Mouse (Mus musculus) midbrain, embryonic 14.5 days (tissue): ENCODE data around the gene Ric8a. TPM values are rescaled to one million over a fixed set of nuclear protein-coding genes. Genes with fewer than 3 reads are reported as not detected.
"Not testable (repeated sequence)": the region's sequence is repeated elsewhere in the genome, so short reads cannot be mapped to it uniquely, and the experiment has no call there.

Source experiments
- ATAC-seq: fragments of 200-750 bp; cut with Nextera tagmentation; 2 replicates; pipeline ENCODE4 v1.8.0; 2017; ENCODE audit warnings: moderate number of reproducible peaks, moderate library complexity; ENCODE audit not compliant: low FRiP score, low TSS enrichment
- DNase-seq: peaks from one replicate; pipeline ENCODE4 v3.0.0-alpha.2; 2015
- H3K27ac ChIP-seq: fragments of 300-500 bp; sonication (generic); replicated peaks from 2 replicates; pipeline ENCODE4 v1.5.1; 2014; ENCODE audit warnings: mild to moderate bottlenecking, low read depth, low read length, moderate library complexity
- H3K27me3 ChIP-seq: fragments of 300-500 bp; sonication (generic); 2 replicates; pipeline ENCODE4 v1.6.1; 2014; ENCODE audit warnings: low read length, control low read depth, mixed read lengths; ENCODE audit not compliant: control insufficient read depth, insufficient read depth
- H3K36me3 ChIP-seq: fragments of 300-500 bp; sonication (generic); 2 replicates; pipeline ENCODE4 v1.6.1; 2014; ENCODE audit warnings: low read length, control low read depth; ENCODE audit not compliant: control insufficient read depth, insufficient read depth
- H3K4me1 ChIP-seq: fragments of 300-500 bp; sonication (generic); 2 replicates; pipeline ENCODE4 v1.6.1; 2014; ENCODE audit warnings: mild to moderate bottlenecking, antibody characterized with exemption, low read length, control low read depth; ENCODE audit not compliant: control insufficient read depth, insufficient read depth
- H3K4me2 ChIP-seq: fragments of 300-500 bp; sonication (generic); 2 replicates; pipeline ENCODE4 v1.6.1; 2014; ENCODE audit warnings: mild to moderate bottlenecking, low read length, moderate library complexity
- H3K4me3 ChIP-seq: fragments of 300-500 bp; sonication (generic); replicated peaks from 2 replicates; pipeline ENCODE4 v1.5.1; 2014; ENCODE audit warnings: low read depth, low read length
- H3K9ac ChIP-seq: fragments of 300-500 bp; sonication (generic); replicated peaks from 2 replicates; pipeline ENCODE4 v1.6.1; 2014; ENCODE audit warnings: mild to moderate bottlenecking, low read length, moderate library complexity
- H3K9me3 ChIP-seq: fragments of 300-500 bp; sonication (generic); 2 replicates; pipeline ENCODE4 v1.6.1; 2016; ENCODE audit warnings: low read length, control low read depth, mixed read lengths; ENCODE audit not compliant: control insufficient read depth
- WGBS: fragments of 180-500 bp; shearing (Covaris S2); extraction: QIAGEN DNeasy Blood & Tissue Kit; methylation state at CpG from one replicate; pipeline ENCODE4 v1.1.7; 2014; 5-methylcytosine and 5-hydroxymethylcytosine counted together
- polyA plus RNA-seq: library from polyadenylated mRNA; unstranded; fragments of >200 nt; fragmentation: Nextera tagmentation; extraction: Ambion mirVana; gene quantifications from 2 replicates; pipeline ENCODE4 v1.2.1, GENCODE M21; 2014

Gene Ric8a
- polyA plus RNA-seq, 1 experiment from 2014 or later = 99.6 TPM

DNA sequence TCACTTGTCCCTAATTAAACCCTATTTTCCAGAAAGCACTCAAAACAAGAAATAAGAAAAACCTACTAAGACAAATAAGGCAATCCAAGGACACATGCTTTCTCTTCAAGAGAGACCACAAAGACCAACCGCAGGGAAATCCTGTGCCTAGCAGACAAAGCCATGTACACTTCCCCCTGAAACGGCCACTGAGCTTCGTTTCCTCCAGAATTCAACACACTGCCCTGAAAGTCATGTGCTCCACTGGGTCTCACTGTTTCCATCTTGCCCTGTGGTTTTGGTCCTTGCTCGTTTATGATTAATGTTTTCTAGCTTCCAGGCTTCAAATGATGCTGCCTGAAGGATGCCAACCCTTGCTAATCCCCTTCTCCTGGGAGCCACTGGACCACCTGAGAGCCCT lies 17.5 kb downstream of the Ric8a start:
- WGBS = 93% methylated on average over 4 of the region's 4 CpGs

GRCm38 (mm10) chr7:140877364-140877763 lies 20.6 kb downstream of the Ric8a start:
- no peak overlapping the region for H3K27ac ChIP-seq
- H3K36me3 ChIP-seq = peaks cover 37% of the 10 kb centered on the region
- no peak for DNase-seq
- H3K9ac ChIP-seq = no peak overlapping the region
- H3K4me3 ChIP-seq = no peak overlapping the region
- H3K4me2 ChIP-seq = no peak overlapping the region
- H3K9me3 ChIP-seq = no peaks in the 10 kb centered on the region
- ATAC-seq = no peak
- H3K4me1 ChIP-seq = peaks cover 8% of the 10 kb centered on the region
- 91% methylated on average over 6 of the region's 6 CpGs for WGBS
- H3K27me3 ChIP-seq = no peaks in the 10 kb centered on the region

More for the DNA sequence above, 17.5 kb downstream of the Ric8a start:
- DNase-seq = no peak
- Histone ChIP-seq H3K36me3 (peaks cover 49% of the 10 kb centered on the region), H3K4me1 (no peaks in the 10 kb centered on the region), H3K9ac (no peak overlapping the region), H3K27me3 (no peaks in the 10 kb centered on the region), H3K9me3 (no peaks in the 10 kb centered on the region), H3K27ac (no peak overlapping the region), H3K4me2 (no peak overlapping the region), H3K4me3 (no peak overlapping the region)
- no peak for ATAC-seq

GRCm38 (mm10) chr7:140879355-140879754 lies 22.6 kb downstream of the Ric8a start:
- DNase-seq = no peak
- peaks cover 14% of the 10 kb centered on the region for H3K4me1 ChIP-seq
- no peak for ATAC-seq
- WGBS = 90% methylated on average over 7 of the region's 7 CpGs
- no peak overlapping the region for H3K4me2 ChIP-seq
- H3K27me3 ChIP-seq = no peaks in the 10 kb centered on the region
- peaks cover 30% of the 10 kb centered on the region for H3K36me3 ChIP-seq
- no peak overlapping the region for H3K27ac ChIP-seq
- H3K9ac ChIP-seq = no peak overlapping the region
- H3K4me3 ChIP-seq = no peak overlapping the region
- no peaks in the 10 kb centered on the region for H3K9me3 ChIP-seq

DNA sequence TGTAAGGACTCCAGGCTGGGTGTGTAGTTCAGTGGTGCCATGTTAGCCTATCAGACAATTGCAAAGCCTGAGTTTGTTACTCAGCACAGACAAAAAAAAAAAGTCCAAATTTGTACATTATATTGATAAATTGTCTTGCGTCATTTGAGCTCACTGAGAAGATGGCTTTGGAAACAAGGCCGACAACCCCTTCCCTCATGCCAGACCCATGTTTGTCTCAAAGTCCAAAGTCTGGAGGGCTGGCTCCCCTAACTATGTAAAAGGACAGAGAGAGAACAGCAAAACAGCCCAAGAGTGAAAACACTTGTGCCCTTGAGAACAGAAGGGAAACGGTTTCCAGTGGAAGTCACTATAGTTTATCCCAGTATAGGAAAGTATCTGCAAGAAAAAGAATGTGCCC lies 23.7 kb downstream of the Ric8a start:
- no peak overlapping the region for H3K27ac ChIP-seq
- H3K4me1 ChIP-seq = peaks cover 14% of the 10 kb centered on the region
- DNase-seq = no peak
- H3K9me3 ChIP-seq = no peaks in the 10 kb centered on the region
- ATAC-seq = no peak
- WGBS = 90% methylated on average over 3 of the region's 3 CpGs
- H3K4me3 ChIP-seq = peak overlapping the region; percentile 81; the same call in 1 of the 2 replicates
- H3K36me3 ChIP-seq = peaks cover 27% of the 10 kb centered on the region
- no peaks in the 10 kb centered on the region for H3K27me3 ChIP-seq
- no peak overlapping the region for H3K9ac ChIP-seq
- 0 out of 2 replicates have a peak overlapping the region, but pooled peaks have one; percentile 10 for H3K4me2 ChIP-seq

DNA sequence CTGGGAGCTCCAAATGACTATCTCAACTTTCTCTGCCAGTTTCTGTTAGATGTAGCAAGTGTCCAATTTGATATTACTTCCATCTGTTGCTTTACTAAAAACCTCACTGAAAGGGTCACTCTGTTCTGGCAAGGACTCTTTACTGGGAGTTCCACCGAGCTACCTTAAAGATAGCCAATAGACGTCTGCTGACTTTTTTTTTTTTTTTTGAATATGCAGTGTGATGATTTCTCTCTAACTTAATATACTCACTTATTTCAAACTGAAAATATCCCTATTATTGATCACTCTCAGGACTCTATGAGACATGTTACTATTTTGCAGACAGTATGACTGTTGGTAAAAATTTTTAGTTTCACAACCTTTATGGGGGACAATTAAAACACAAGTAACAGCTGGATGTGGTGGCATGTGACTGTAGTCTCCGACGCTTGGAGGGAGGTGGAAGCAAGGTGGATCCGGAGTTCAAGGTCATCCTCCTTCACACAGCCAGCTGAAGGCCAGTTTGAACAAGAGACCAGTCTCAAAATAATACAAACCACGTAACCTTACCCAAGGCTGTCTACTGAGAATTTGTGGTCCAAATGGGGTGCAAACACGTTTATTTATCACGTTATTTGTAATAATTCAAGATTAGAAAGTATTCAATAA lies 24.2 kb downstream of the Ric8a start:
- Histone ChIP-seq H3K27ac (peak overlapping the region; percentile 86; the same call in 1 of the 2 replicates), H3K4me2 (peak overlapping the region; percentile 67), H3K4me1 (peaks cover 14% of the 10 kb centered on the region), H3K27me3 (no peaks in the 10 kb centered on the region), H3K36me3 (peaks cover 28% of the 10 kb centered on the region), H3K9ac (peak overlapping the region; percentile 65), H3K4me3 (peak overlapping the region; percentile 81), H3K9me3 (no peaks in the 10 kb centered on the region)
- no peak for DNase-seq
- WGBS = 29% methylated on average over 8 of the region's 8 CpGs
- no peak for ATAC-seq

DNA sequence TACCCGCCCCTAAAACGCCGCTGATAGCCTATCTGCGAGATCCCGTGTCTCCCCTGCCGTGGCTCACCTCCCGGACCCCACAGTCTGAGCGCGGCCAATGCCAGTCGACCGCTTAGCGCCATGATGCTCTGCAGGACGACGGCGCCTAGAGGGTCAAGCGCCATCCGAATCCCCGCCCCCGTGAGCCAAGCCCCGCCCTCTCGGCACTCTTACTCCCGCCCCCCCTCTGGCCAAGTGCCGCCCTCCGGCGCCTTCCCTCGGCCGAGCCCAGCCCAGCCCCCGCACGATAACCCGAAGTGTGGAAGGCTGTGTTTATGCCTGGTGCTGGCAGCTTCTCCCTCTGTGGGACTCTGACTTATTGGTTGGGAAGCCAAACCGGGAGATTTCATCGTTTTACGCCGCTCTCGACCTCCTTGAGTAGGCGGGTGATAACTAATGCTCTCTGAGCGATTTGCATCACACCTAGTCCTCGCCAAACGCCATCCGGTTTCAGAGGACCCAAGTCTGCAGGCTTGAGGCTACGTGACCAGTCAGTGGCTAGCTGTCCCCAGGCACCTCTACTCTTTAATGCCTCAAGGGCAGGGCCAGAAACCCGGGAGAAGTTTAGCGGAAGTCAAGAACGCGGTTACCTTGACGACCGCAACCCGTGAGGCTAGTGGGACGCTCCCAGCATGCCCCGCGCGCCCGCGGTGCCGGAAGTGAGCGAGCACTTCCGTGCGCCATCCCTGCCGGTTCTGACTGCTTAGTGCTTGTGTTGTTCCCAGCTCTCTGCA lies 25.1 kb downstream of the Ric8a start, which contains the start of the genes Psmd13 and Sirt3:
Psmd13 (plus strand) TSS at position 273 of the 773 bp plus-strand sequence.
Sirt3 (minus strand) TSS at position 614 of the 773 bp plus-strand sequence.
- ATAC-seq = peak; percentile 95
- WGBS = under 1% methylated on average over 59 of the region's 59 CpGs

DNA sequence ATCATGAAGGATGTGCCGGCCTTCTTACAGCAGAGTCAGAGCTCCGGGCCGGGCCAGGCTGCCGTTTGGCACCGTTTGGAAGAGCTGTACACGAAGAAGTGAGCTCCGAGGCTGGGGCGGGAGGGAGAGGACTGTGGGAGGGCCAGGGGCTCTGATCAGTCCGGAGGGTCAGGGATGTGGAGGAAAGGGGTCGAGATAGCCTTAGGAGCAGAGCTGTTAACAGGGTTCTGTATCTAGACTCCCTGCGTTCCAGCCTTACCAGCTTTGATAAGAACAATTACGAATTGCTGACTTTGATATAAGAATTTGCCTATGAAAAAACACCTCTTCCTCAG lies 25.7 kb downstream of the Ric8a start:
- H3K9ac ChIP-seq = peak overlapping the region; percentile 75
- H3K9me3 ChIP-seq = no peaks in the 10 kb centered on the region
- peak overlapping the region; percentile 86 for H3K27ac ChIP-seq
- peaks cover 28% of the 10 kb centered on the region for H3K36me3 ChIP-seq
- under 1% methylated on average over 12 of the region's 12 CpGs for WGBS
- DNase-seq = no peak
- H3K4me2 ChIP-seq = peak overlapping the region; percentile 67
- H3K4me1 ChIP-seq = peaks cover 14% of the 10 kb centered on the region
- H3K4me3 ChIP-seq = peak overlapping the region; percentile 81
- no peak; the same call in 1 of the 2 replicates for ATAC-seq
- H3K27me3 ChIP-seq = no peaks in the 10 kb centered on the region

More for the DNA sequence above, 25.1 kb downstream of the Ric8a start, which contains the start of the genes Psmd13 and Sirt3:
- H3K9ac ChIP-seq = peak within 1 kb of the TSS; percentile 75
- peak within 1 kb of the TSS; percentile 86 for H3K27ac ChIP-seq
- DNase-seq = peak; percentile 98
- H3K4me3 ChIP-seq = peak within 1 kb of the TSS; percentile 81
- peaks cover 28% of the 10 kb centered on the region for H3K36me3 ChIP-seq
- peaks cover 14% of the 10 kb centered on the region for H3K4me1 ChIP-seq
- no peaks in the 10 kb centered on the region for H3K27me3 ChIP-seq
- H3K9me3 ChIP-seq = no peaks in the 10 kb centered on the region
- peak within 1 kb of the TSS; percentile 67 for H3K4me2 ChIP-seq

GRCm38 (mm10) chr7:140890636-140891035 lies 33.9 kb downstream of the Ric8a start:
- ATAC-seq, H3K4me1 ChIP-seq, H3K4me3 ChIP-seq, H3K27me3 ChIP-seq, DNase-seq, H3K27ac ChIP-seq, H3K4me2 ChIP-seq, H3K9me3 ChIP-seq, H3K9ac ChIP-seq: not testable (repeated sequence)
- WGBS = 98% methylated on average over 16 of the region's 16 CpGs
- H3K36me3 ChIP-seq = peaks cover 80% of the 10 kb centered on the region
